In genomic region chr5:73729646-73730045, GRCm38 (mm10) we compare ENCODE assay signal across 17 mouse cellular contexts.
DNase-seq lines count a peak whose midpoint lies in the region; ATAC-seq and TF ChIP-seq lines count a peak whose summit lies in the region.
"Had no signal": no experiment of that assay in that cellular context is flagged by ENCODE, and none has a peak within 500 bp of the region (broad histone marks: within the 10 kb centered on the region; RNA-seq: fewer than 3 reads in every experiment).

No protein-coding gene starts in this region.

- H3K9me3 ChIP-seq in kidney, postnatal 0 days (replicated peaks; ENCODE audit: low read length) = no peaks in the 10 kb centered on the region
- H3K9me3 ChIP-seq in neural tube, embryonic 15.5 days (replicated peaks) = no peaks in the 10 kb centered on the region
- H3K9me3 ChIP-seq: embryonic facial prominence, embryonic 13.5 days; forebrain, embryonic 12.5 days; liver, embryonic 15.5 days had no signal

- intact Hi-C loops in heart, postnatal 36 days (cut with DNase I) = no loop called here

- no peak for ATAC-seq in kidney, postnatal 0 days (replicated peaks; ENCODE audit: low FRiP score, low read depth)
- no peak for ATAC-seq in neural tube, embryonic 15.5 days (ENCODE audit: low FRiP score)

- no peaks in the 10 kb centered on the region for H3K4me1 ChIP-seq in kidney, postnatal 0 days (replicated peaks; ENCODE audit: insufficient read depth, low read length)
- peaks cover 5% of the 10 kb centered on the region for H3K4me1 ChIP-seq in testis, adult 2 months (ENCODE audit: control insufficient read depth, insufficient read depth, low read length)
- no peaks in the 10 kb centered on the region for H3K4me1 ChIP-seq in neural tube, embryonic 15.5 days
- H3K4me1 ChIP-seq: forebrain, embryonic 12.5 days; liver, embryonic 15.5 days had no signal

- 58% methylated on average over 13 of the region's 13 CpGs for WGBS in kidney, postnatal 0 days
- WGBS in neural tube, embryonic 15.5 days = 83% methylated on average over 13 of the region's 13 CpGs

- no peak for TF ChIP-seq CTCF in kidney, postnatal 0 days (IDR thresholded peaks at IDR 0.05; ENCODE audit: low read depth)
- no peak for TF ChIP-seq CTCF in testis, adult 2 months (IDR thresholded peaks at IDR 0.05; ENCODE audit: control insufficient read depth, insufficient read depth, insufficient replicate concordance, low read depth, low read length)

- no peaks in the 10 kb centered on the region for H3K36me3 ChIP-seq in kidney, postnatal 0 days (ENCODE audit: insufficient read depth, low read length)
- H3K36me3 ChIP-seq in testis, adult 2 months (ENCODE audit: control insufficient read depth, insufficient read depth, low read length) = no peaks in the 10 kb centered on the region
- no peaks in the 10 kb centered on the region for H3K36me3 ChIP-seq in neural tube, embryonic 15.5 days
- H3K36me3 ChIP-seq: embryonic facial prominence, embryonic 13.5 days; forebrain, embryonic 12.5 days; liver, embryonic 15.5 days had no signal

- peak; percentile 26 for DNase-seq in adrenal gland, postnatal 10 days
- DNase-seq in adrenal gland, postnatal 25 days = no peak
- peak; percentile 51 for DNase-seq in kidney, postnatal 0 days (ENCODE audit: low spot score)
- no peak for DNase-seq in kidney, adult 18-20 months
- DNase-seq in heart, postnatal 36 days = peak; percentile 23 to 42
- no peak for DNase-seq in Muller cell, postnatal 12 days (ENCODE audit: inconsistent ontology term)
- DNase-seq: cerebellum, postnatal 25 days; kidney, adult 11 months; layer of hippocampus, adult 9-11 months; left cerebral cortex, postnatal 4 days; right cerebral cortex, postnatal 25 days had no signal

- H3K9ac ChIP-seq in kidney, postnatal 0 days (ENCODE audit: low read depth, low read length) = no peak overlapping the region
- H3K9ac ChIP-seq in neural tube, embryonic 15.5 days (replicated peaks) = no peak overlapping the region
- H3K9ac ChIP-seq: embryonic facial prominence, embryonic 13.5 days; forebrain, embryonic 12.5 days; hindbrain, embryonic 14.5 days; liver, embryonic 15.5 days had no signal

- H3K27ac ChIP-seq in kidney, postnatal 0 days = no peak overlapping the region
- H3K27ac ChIP-seq in testis, adult 2 months (ENCODE audit: control insufficient read depth, insufficient read depth, low read depth, low read length) = peak overlapping the region; percentile 43
- H3K27ac ChIP-seq in neural tube, embryonic 15.5 days (replicated peaks) = no peak overlapping the region
- H3K27ac ChIP-seq: embryonic facial prominence, embryonic 13.5 days; forebrain, embryonic 12.5 days; hindbrain, embryonic 14.5 days; liver, embryonic 15.5 days had no signal

- no peaks in the 10 kb centered on the region for H3K27me3 ChIP-seq in kidney, postnatal 0 days (ENCODE audit: insufficient read depth, low read length)
- no peaks in the 10 kb centered on the region for H3K27me3 ChIP-seq in testis, adult 2 months (ENCODE audit: control insufficient read depth, insufficient read depth, low read length)
- H3K27me3 ChIP-seq in neural tube, embryonic 15.5 days (replicated peaks) = no peaks in the 10 kb centered on the region
- H3K27me3 ChIP-seq: embryonic facial prominence, embryonic 13.5 days; forebrain, embryonic 12.5 days; liver, embryonic 15.5 days had no signal

- H3K4me2 ChIP-seq in kidney, postnatal 0 days (ENCODE audit: low read length) = no peak overlapping the region
- no peak overlapping the region for H3K4me2 ChIP-seq in neural tube, embryonic 15.5 days
- H3K4me2 ChIP-seq: embryonic facial prominence, embryonic 13.5 days; forebrain, embryonic 12.5 days; hindbrain, embryonic 14.5 days; liver, embryonic 15.5 days had no signal

- H3K4me3 ChIP-seq in kidney, postnatal 0 days (replicated peaks; ENCODE audit: low read depth, low read length) = no peak overlapping the region
- H3K4me3 ChIP-seq in testis, adult 2 months (ENCODE audit: control insufficient read depth, low read depth, low read length) = no peak overlapping the region
- H3K4me3 ChIP-seq in neural tube, embryonic 15.5 days (replicated peaks) = no peak overlapping the region
- H3K4me3 ChIP-seq: embryonic facial prominence, embryonic 13.5 days; forebrain, embryonic 12.5 days; liver, embryonic 15.5 days had no signal

- no peak for TF ChIP-seq POLR2A in testis, adult 2 months (IDR thresholded peaks at IDR 0.05; ENCODE audit: control insufficient read depth, low read depth, low read length)

Comparison
In these comparisons a context has a peak if more than half of its experiments do, and no peak if none do; other contexts are left out.
1. DNase-seq: peak in adrenal gland, postnatal 10 days (single experiment), kidney, postnatal 0 days (single experiment) and heart, postnatal 36 days (2 of 2); none in adrenal gland, postnatal 25 days (single experiment), kidney, adult 18-20 months (single experiment) and Muller cell, postnatal 12 days (single experiment).